Mouse (Mus musculus) CD4-positive naive resting alpha-beta T cell, adult 76 days (primary cell): ENCODE results near the gene Gm17584. TPM values are rescaled to one million over a fixed set of nuclear protein-coding genes. Genes with fewer than 3 reads are reported as not detected.

Experiments used
- total RNA-seq: library from RNA; stranded (reverse); gene quantifications from one replicate; pipeline ENCODE4 v1.2.4, GENCODE M21; 2023

The Gm17584 gene
- total RNA-seq = not detected

DNA sequence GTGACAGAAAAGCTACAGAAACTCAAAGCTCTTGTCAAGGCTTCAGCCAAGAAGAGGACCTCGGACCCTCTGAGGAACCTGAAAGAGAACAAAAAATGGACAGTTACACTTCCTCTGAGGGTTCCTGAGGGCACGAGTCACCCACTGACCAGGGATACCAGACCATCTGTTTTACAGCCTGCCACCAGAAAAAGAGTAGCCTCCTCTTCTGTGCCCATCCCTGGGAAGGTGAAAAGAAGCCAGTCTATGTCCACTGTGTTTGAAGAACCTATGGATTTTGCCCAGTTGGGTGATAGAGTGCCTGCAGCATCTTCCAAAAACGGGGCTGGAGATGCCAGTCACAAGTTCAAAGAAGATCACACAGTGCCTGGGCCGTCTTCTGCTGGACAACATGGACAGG is at the start of gene Gm17584:
TSS of gene Gm17584 (plus strand) at position 301 of the 400 bp plus-strand sequence.

Other genes with a start within 250 kb of the Gm17584 start
- gene Gm17469, start 129.3 kb downstream of the Gm17584 start, total RNA-seq = not detected